Mouse (Mus musculus): ENCODE results near the gene 0610030E20Rik.

Gene 0610030E20Rik

GRCm38 (mm10) chr6:72347166-72347941 lies at the start of gene 0610030E20Rik:
Gene 0610030E20Rik, plus strand, starts transcription at chr6:72347317.
- peak; percentile 81 for DNase-seq

DNA sequence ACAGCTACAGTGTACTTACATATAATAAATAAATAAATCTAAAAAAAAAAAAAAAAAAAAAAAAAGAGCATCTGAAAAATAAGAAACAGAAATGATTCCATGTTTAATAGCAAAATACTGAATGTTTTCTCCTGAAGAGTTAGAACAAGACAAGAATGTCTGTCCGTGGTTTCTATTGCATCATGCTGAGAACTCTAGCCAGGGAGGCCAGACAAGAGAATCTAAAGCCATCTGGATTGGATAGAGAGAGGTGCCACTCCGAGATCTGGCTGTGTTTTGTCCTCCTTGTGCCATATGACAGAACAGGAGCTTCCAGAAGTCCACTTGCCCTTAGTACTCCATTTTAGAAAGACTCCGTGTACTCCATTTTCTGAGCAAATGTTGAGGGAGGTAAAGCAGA lies 49.3 kb upstream of the 0610030E20Rik start:
- no peak for DNase-seq

- DNase-seq: no peak
Measured at GRCm38 (mm10) chr6:72302349-72302925, 44.7 kb upstream of the 0610030E20Rik start.

- no peak for DNase-seq
Measured at GRCm38 (mm10) chr6:72303510-72303909, 43.6 kb upstream of the 0610030E20Rik start.

DNA sequence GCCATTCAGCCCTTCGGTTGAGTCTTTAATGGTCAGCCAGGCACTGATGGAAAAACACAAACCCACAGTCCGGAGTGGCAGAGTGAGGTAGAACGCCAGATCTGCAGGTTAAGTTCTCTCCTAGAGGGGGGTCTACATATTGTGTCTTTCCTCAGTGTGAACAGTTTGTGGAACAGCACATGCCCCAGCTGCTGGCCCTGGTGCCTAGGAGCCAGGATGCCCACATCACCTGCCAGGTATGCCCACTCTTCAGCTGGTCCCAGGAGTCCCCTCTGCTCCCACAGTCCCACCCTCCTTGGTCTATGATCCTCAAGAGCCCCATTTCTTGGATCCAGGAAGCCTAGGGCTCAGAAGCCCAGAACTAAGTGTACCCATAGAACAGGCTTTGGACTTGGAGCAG lies 34.9 kb upstream of the 0610030E20Rik start:
- no peak for DNase-seq

- DNase-seq: no peak
Measured at GRCm38 (mm10) chr6:72313124-72313867, 33.8 kb upstream of the 0610030E20Rik start.

- no peak for DNase-seq
Measured at GRCm38 (mm10) chr6:72315384-72315783, 31.7 kb upstream of the 0610030E20Rik start.

DNA sequence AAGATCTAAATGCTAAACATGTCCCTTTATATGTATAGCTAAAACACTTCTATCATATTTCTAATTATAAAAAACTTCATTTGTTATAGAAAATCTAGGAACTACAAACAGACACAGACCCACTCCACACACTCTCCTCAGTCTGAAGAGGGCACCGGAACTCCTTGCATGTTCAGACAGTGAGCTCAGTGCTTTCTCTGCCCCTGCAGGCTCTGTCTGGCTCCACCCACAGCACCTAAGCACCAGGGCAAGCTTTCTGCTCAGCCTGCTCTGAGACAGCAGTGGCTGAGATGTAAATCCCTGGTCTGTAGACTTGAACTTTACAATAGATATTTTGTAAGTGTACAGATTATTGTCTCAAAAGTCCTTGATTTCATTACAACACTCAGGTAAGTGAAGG lies 31.1 kb upstream of the 0610030E20Rik start:
- no peak for DNase-seq

DNA sequence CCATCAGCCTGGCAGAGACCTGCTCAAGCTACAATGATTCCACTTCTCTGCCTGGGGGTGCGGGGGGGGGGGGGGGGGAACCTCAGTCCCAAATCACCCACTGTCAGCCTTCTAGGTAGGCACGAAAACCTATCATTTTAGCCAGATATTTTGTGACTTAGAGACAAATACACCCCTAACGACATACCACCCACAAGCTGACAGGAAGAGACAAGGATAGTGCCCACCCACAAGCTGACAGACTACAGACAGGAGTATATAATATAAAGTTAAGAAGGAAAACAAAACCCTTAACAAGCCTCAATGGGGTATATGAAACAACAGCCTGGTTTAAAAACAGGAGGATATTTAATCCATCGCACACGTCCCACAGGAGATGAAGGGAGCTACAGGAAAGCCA lies 28.7 kb upstream of the 0610030E20Rik start:
- no peak for DNase-seq

DNA sequence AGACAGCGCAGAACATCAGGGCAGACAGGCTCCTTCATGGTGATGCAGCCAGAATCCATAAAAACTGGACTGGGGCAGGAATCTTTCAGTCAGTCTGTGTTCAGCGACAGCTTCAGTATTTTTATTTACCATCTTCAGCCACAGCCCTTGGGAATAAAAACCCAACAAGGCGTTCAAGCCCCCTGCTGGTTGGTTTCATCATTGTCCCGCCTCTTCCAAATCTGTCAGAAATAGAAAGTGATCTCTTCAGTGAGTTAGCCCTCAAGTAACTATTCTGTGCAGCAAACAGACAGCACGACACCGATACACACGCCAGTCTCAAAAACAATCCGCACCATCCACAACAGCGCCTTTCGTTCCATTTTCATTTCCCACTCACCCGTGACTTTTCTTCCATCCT lies 28.1 kb upstream of the 0610030E20Rik start:
- DNase-seq: peak; percentile 42

GRCm38 (mm10) chr6:72322936-72323335 lies 24.2 kb upstream of the 0610030E20Rik start:
- no peak for DNase-seq

GRCm38 (mm10) chr6:72323786-72324508 lies 23.2 kb upstream of the 0610030E20Rik start:
- no peak for DNase-seq

DNA sequence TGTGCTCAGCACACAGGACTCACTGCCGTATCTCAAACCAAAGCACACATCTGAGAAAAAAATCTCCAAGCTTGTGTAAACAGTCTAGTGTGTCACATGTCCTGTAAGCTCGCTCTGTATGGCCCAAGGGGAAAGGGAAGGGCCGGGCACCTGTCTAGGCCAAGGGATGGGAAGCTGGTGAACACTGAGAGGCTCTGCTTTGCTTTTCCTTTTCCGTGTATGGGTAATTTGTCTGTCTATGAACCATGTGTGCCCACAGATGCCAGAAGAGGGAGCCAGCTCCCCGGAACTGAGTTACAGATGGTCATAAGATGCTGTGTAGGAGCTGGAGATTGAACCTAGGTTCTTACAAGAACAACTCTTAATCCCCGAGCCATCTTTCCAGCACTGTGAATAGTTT lies 20.8 kb upstream of the 0610030E20Rik start:
- no peak for DNase-seq

DNA sequence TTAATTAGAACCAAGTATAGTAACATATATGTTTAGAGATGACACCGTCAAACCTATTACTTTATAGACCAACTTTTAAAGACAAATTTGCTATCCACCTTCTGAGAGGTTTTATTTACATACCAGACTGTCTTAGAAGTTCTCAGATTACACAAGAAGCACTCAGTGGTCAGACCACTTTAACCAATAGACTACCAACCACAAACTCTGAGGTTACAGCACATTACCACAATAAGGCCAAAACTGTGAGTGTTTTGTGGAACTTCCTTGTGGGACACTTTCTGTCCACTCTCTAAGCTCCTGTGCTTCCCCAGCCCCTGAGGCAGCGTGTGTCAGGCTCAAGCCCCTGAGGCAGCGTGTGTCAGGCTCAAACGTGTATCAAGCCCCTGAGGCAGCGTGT lies 18.1 kb upstream of the 0610030E20Rik start:
- DNase-seq: no peak

DNA sequence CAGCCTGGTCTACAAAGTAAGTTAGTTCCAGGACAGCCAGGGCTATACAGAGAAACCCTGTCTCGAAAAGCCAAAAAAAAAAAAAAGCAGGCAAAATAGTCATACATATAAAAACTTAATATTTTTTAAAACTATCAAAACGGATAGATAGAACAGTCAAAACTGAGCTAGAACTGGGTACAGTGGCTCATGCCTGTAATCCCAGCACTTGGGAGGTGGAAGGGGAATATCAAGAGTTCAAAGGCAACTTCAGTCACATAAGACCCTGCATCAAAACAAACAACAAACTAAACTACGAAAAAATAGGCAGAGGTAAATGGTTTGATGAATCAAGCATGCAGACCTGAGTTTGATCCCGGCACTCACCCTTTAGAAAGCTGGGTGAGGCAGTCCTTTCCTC lies 17.0 kb upstream of the 0610030E20Rik start:
- no peak for DNase-seq

- no peak for DNase-seq
Measured at GRCm38 (mm10) chr6:72333111-72333510, 14.0 kb upstream of the 0610030E20Rik start.

- DNase-seq: no peak
Measured at GRCm38 (mm10) chr6:72340481-72340880, 6.6 kb upstream of the 0610030E20Rik start.

DNA sequence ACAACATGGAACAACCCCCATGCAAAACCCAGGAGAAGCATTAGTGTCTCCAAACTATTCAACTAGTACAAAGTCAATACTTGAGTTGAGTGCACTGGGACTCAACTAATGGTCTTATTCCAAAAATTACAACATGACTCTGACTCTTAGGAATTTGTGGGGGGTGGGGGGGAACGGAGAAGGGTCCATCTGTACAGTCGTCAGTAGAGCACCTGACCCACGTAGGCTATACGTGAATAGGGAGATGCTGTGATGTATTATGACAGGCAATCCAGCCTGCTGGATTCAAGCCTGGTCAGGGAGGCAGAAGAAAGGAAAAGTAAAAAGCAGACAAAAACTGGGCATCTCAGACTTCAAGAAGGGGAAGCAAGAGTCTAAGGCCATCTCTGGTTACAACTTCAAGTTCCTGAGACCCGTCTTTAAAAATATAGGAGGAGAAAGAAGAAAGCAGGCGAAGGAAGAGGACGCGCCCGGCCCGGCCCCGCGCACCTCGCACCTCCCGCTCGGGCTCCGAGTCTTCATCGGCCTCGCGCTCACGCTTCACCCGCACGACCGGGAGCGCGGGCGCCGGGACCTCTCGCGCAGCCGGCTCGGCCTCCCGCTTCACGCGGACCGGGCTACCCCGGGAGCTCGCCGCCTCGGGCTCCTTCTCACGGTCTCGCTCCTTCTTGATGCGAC lies 2.6 kb upstream of the 0610030E20Rik start:
- DNase-seq: no peak

GRCm38 (mm10) chr6:72345074-72345567 lies 2.0 kb upstream of the 0610030E20Rik start, which contains the start of gene Usp39:
Gene Usp39, minus strand, starts transcription at chr6:72345184.
- peak; percentile 98 for DNase-seq

DNA sequence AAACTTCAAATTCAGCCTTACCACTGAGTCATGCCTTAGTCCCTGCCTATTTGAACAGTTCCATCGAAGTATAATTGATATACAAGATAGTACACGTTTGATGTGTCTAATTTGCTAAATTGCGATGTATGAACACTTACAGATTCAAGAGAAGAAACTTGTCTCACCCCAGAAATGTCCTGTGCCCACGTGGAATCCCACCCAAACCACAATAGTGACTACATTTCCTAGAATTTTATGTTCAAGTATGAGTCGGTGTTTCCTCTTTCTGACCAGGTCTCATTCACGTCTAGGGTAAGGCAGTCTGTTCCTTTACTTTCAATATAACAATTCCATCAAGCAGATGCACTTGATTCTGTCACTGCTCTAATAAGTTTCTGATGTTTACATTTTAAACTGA lies 1.5 kb upstream of the 0610030E20Rik start:
- DNase-seq: no peak

DNA sequence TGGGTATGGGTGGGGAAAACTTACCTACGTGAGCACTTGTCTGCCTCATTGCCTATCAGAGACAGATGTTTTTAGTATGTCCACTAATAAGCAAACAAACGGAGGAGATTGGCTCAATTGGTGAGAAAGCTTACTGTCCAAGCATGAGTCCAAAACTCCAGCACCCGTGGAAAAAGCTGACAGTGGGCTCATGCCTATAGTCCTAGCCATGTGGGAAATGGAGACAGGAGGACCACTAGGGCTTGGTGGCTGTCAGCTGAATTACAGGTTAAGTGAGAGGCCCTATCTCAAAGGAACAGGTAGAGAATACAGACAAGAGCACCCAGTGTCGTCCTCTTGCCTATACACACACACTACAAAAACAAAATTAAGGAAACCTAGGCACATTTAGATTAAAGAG lies 856 bp upstream of the 0610030E20Rik start:
- DNase-seq: no peak

GRCm38 (mm10) chr6:72348411-72348810 lies 1.3 kb downstream of the 0610030E20Rik start:
- no peak for DNase-seq

Measured in retina, postnatal 1 day (tissue).